Mouse (Mus musculus) CD8-positive naive resting alpha-beta T cell, adult 2 months (primary cell): ENCODE results near the gene Dhrs7c.

ENCODE experiments used
- DNase-seq, 2 experiments: peaks; one replicate each; pipeline ENCODE4 v3.0.0; 2022; ENCODE audit warnings: low read depth in 2 of 2, low spot score in 2 of 2

Gene Dhrs7c

GRCm38 (mm10) chr11:67797931-67798330 is at the start of gene Dhrs7c:
Dhrs7c (plus strand) TSS chr11:67798187.
- no peak for DNase-seq

DNA sequence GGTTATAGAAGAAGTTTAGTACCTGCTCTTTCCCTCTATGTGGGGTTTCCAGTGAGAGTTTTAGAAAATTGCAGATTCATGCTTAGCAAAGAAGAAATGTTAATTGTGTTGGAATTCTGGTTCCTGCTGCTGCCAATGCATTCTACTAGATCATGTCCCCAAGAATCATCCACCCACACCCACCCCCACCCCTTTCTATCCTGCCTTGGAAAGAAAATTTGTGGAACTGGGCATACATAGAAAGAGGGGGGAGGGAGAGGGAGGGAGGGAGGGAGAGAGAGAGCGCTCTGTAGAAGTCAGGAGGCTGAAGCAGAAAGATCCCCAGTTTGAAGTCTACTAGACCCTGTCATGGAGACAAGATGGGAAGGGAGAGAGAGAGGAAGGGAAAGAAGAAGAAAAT is 41.7 kb upstream of the Dhrs7c start:
- no peak for DNase-seq

DNA sequence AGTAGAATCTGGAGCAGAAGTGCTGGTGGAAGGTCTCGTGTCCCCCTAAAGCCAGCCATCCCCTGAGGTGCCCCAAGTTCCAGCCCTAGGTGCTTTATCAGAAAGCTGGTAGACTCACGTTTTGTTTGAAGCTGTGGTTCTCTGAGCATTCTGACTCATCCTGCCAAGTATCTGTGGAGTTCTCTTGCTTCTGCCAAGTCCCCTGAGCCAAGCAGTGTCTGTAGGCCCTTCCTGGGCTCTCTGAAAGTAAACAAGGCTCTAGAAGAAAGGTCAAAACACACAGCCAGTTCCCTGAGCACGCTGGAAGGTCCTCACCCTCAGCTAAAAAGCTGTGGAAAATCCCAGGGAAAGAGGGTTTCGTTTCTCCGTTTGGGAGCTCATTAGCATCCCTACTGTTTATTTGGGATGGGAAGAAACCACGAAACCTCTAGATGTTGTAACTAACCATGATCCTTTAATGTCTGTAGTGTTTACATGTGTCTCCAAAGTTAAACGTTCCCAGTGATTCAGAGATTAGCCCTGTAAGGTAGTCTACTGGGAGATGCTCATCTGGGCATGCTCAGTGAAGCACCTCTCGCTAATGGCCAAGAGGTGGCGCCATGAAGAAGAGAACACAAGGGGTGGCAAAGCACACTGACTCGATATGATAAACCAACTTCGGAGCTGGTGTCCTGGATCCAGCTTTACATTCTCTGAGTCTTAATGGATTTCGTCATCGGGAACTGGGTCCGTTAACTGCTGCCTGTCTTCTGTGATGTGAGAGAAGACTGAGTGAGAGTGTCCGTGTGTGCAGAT is 40.4 kb upstream of the Dhrs7c start:
- DNase-seq: no peak

DNA sequence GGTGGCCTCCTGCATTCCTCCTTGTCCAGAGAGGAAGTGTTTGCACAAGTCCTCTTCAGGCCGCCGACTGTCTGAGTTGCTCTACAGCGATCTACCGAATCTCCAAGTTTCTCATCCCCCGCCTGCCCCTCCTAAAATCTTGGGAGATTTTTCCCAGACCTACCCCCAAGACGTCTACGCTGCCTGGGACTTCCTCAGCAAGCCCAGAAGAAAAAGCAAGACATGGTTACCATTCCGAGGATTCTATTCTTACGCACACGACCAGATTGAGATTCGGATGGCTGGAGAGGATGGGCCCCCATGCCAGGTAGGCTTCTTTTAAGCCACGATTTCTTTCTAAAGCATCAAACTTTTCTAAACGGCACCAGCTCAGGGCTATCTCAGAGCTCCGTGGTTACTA is 26.9 kb upstream of the Dhrs7c start, which contains the start of gene Glp2r:
Glp2r (minus strand) TSS at position 101 of the 400 bp plus-strand sequence.
- DNase-seq: no peak

- no peak for DNase-seq
These were observed 26.3 kb upstream of the Dhrs7c start for GRCm38 (mm10) chr11:67771691-67772090.

DNA sequence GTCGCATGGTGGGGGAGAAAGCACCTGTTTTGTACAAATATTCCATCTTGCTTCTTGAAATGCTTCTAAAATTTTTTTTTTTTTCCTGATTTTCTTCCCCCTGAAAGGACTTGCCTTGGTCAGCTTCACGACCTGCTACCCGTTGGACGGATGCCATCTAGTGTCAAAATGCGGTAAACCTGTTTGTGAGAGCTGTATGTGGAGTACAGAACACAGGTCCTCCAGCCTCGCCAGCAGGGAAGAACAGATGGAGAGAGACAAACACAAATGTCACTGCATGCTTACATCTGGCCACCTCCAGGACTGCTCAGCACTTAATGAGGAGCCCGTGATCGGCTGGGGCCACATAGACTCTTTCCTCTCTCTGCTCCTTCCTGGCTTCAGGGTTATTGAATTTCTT is 25.4 kb upstream of the Dhrs7c start:
- no peak for DNase-seq

- DNase-seq: no peak
These were observed 23.6 kb upstream of the Dhrs7c start, which contains the start of gene Gsg1l2 for GRCm38 (mm10) chr11:67774379-67774778. Gsg1l2 (plus strand) TSS chr11:67774608.

DNA sequence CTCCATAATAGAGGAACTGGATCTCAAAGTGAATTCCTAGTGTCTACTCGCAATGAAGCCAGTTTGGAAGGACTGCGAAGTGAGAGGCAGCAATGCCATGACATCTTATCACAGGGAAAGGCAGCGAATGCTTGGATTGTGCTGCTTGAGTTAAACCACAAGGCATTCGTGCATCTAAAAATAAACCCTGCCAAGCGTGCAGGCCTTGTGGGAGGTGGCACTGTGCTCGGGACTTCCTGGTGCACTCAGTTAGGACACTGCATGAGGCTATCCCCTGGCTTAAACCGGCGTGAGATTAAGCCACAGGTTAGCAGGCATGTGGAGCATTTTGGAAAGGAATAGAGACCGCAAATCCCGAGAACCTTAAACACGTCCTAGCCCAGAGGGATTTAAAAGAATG is 7.8 kb upstream of the Dhrs7c start:
- no peak for DNase-seq

DNA sequence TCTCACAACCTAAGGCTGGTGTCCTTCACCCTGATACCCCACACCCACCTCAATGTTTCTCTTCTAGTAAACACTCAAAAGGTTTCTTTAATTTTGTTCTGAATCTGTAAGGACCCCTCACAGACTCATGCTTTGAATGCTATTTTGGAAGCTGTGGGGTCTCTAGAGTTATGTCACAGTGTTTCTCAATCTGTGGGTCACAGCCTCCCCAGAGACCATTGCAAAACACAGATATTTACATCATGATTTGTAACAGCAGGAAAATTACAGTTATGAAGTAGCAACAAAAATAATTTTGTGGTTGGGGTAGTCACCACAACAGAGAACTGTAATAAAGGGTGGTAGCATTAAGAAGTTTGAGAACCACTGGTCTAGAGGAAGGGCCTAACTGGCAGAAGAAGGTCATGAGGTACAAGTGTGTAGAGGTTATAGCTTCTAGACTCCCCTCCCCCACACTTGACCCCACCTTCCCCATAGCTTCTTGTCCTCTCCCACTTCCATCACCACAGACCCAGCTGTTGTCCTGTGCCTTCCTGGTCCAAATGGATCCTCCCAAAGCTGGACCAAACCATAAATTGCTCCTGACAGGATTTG is 2.2 kb downstream of the Dhrs7c start:
- DNase-seq: no peak

DNA sequence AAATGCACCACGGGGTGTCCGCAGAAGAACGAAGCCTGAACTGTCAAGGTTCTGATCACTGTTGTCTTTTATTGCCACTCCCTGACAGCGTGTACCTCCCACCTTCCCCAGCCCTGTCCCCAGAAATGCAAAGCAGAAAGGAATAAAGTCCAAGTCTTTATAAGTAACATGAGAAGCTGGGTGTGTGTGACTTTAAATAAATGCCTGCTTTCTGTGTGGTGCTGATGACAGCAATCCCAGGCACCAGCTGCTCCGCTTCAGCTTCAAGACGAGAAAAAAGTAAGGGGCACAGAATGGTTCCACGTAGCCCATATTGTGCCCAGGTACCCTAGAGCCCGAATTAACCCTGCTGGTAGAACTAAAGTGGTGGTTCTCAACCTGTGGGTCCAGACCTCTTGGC is 3.2 kb downstream of the Dhrs7c start:
- no peak for DNase-seq

- DNase-seq: no peak
These were observed 7.6 kb downstream of the Dhrs7c start for GRCm38 (mm10) chr11:67805538-67805937.

GRCm38 (mm10) chr11:67806832-67807597 is 9.0 kb downstream of the Dhrs7c start:
- DNase-seq: no peak

- DNase-seq: no peak
These were observed 10.1 kb downstream of the Dhrs7c start for GRCm38 (mm10) chr11:67808051-67808450.

DNA sequence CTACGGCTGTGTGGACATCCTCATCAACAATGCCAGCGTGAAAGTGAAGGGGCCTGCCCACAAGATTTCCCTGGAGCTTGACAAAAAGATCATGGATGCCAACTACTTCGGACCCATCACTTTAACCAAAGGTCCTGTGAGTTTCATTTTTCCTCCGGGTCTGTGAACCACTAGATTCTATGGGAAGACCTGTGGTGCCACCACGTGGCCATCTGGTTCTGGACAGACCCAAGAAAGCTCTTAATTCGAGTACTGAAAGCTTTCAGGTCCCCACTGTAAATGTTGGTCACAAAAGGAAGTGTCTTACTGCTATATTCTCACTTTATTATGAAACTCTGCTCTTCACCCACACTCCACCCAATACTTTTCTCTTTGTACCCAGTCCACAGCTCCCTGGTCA is 13.5 kb downstream of the Dhrs7c start:
- no peak for DNase-seq

DNA sequence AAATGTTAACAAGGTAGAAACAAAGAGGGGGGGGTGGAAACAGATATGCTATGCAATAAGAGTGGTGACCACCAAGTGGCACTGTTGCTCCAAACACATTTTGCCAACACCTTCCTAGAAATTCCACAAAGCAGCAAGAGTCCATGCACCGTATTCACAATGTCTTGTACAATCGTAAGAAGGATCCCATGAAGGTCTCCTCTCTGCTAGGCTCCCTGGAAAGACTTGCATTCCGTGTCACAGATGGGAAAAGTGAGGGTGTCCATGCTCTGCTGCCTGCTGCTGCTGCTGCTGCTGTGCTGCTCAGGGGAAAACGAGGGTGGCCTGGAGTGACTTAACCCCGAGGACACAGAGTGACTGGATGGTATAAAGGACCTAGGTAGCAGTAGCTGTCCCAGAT is 21.6 kb downstream of the Dhrs7c start:
- no peak for DNase-seq

GRCm38 (mm10) chr11:67820221-67820620 is 22.2 kb downstream of the Dhrs7c start:
- no peak for DNase-seq

- no peak for DNase-seq
These were observed 23.6 kb downstream of the Dhrs7c start for GRCm38 (mm10) chr11:67821560-67821959.

- DNase-seq: no peak
These were observed 30.5 kb downstream of the Dhrs7c start for GRCm38 (mm10) chr11:67828360-67829059.

- DNase-seq: no peak
These were observed 31.5 kb downstream of the Dhrs7c start for GRCm38 (mm10) chr11:67829530-67829929.

GRCm38 (mm10) chr11:67831820-67832219 is 33.8 kb downstream of the Dhrs7c start:
- no peak for DNase-seq

GRCm38 (mm10) chr11:67835408-67836078 is 37.6 kb downstream of the Dhrs7c start:
- no peak for DNase-seq
